Mouse (Mus musculus) urinary bladder, postnatal 0 days (tissue): ENCODE data around the gene Gm8765. TPM values are rescaled to one million over a fixed set of nuclear protein-coding genes. Genes with fewer than 3 reads are reported as not detected.

ENCODE experiments used
- microRNA-seq: library from miRNA; unstranded; fragments of <30 nt; microRNA quantifications from one replicate; pipeline ENCODE4, GENCODE M21; 2016
- polyA plus RNA-seq: library from polyadenylated mRNA; unstranded; fragments of >200 nt; fragmentation: Nextera tagmentation; extraction: Ambion mirVana; gene quantifications from 2 replicates; pipeline ENCODE4 v1.2.1, GENCODE M21; 2015

The Gm8765 gene
- not detected in 2 replicates for polyA plus RNA-seq

DNA sequence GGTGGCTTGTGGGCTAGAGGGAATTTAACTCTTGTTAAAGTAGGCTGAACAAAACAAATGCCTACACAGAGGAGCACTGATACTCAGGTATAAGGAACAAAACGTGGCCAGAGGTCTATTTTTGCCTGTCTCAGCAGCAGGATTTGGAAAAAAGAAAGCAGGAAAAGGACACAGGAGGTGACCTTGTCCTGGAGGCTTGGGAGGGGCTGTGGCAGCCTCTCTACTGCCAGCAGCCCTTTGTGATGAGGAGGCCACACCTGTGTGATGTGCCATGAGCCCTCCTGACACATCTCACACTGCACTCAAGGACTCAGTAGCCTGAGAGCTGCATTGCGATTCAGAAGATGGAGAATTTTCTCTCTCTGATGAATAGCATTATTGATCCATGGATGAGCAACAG, at the start of gene Gm8765:
Gene Gm8765, plus strand, starts transcription at position 301 of the 400 bp plus-strand sequence.

Small RNAs within 50 kb of the gene (microRNA-seq; reads per million reads assigned to microRNA genes)
- not detected for gene Gm23952

Other genes with a start within 250 kb of the Gm8765 start
- not detected in 2 replicates for gene Nutm2, start 231.0 kb upstream of the Gm8765 start, polyA plus RNA-seq
- gene Gm904, start 55.1 kb upstream of the Gm8765 start, polyA plus RNA-seq: not detected in 2 replicates